Mouse (Mus musculus) ES-E14 (cell line): Measurements from ENCODE around the gene Syf2.

Experiments
- MAFK ChIP-seq: IDR thresholded peaks from 2 replicates; pipeline ENCODE4 v1.6.1; 2014; ENCODE audit warnings: mild to moderate bottlenecking, low read depth, low read length, inconsistent platforms; ENCODE audit not compliant: insufficient read depth
- ZC3H11A ChIP-seq: IDR thresholded peaks from 2 replicates; pipeline ENCODE4 v1.6.1; 2012; ENCODE audit warnings: low read depth, mild to moderate bottlenecking, inconsistent platforms, low read length, borderline replicate concordance

- TF ChIP-seq ZC3H11A (no peak), MAFK (no peak)
Measured at GRCm38 (mm10) chr4:134914122-134914863, 16.4 kb upstream of the Syf2 start.
